Mouse (Mus musculus): ENCODE measurements around the gene Hdac1.
"Not testable (repeated sequence)": the region's sequence is repeated elsewhere in the genome, so short reads cannot be mapped to it uniquely, and the experiment has no call there.

Hdac1 gene

GRCm38 (mm10) chr4:129561184-129561583, 18.7 kb upstream of the Hdac1 start:
- intact Hi-C loops (cut with DNase I): no loop called here

- intact Hi-C loops (cut with DNase I): no loop called here
These were observed 15.9 kb upstream of the Hdac1 start for GRCm38 (mm10) chr4:129558321-129558955.

- intact Hi-C loops (cut with DNase I): no loop called here
These were observed 14.8 kb upstream of the Hdac1 start for GRCm38 (mm10) chr4:129557256-129557808.

GRCm38 (mm10) chr4:129556532-129557223, 14.2 kb upstream of the Hdac1 start:
- intact Hi-C loops (cut with DNase I): no loop called here

GRCm38 (mm10) chr4:129555862-129556531, 13.5 kb upstream of the Hdac1 start:
- intact Hi-C loops (cut with DNase I): no loop called here

GRCm38 (mm10) chr4:129555421-129555861, 12.9 kb upstream of the Hdac1 start:
- intact Hi-C loops (cut with DNase I): no loop called here

- intact Hi-C loops (cut with DNase I): not testable (repeated sequence)
These were observed 12.0 kb upstream of the Hdac1 start for GRCm38 (mm10) chr4:129554512-129554911.

GRCm38 (mm10) chr4:129550295-129550694, 7.8 kb upstream of the Hdac1 start:
- intact Hi-C loops (cut with DNase I): no loop called here

GRCm38 (mm10) chr4:129549306-129549705, 6.8 kb upstream of the Hdac1 start:
- intact Hi-C loops (cut with DNase I): loop anchor here (10.0 kb wide), 1 partner anchor 55 kb away; the partner anchor contains the start of genes Eif3i and Tmem234

- intact Hi-C loops (cut with DNase I): loop anchor here (10.0 kb wide), 1 partner anchor 57 kb away; the partner anchor contains the start of genes Eif3i and Tmem234
These were observed 5.1 kb upstream of the Hdac1 start for GRCm38 (mm10) chr4:129547631-129548030.

GRCm38 (mm10) chr4:129544106-129544505, 1.6 kb upstream of the Hdac1 start:
- intact Hi-C loops (cut with DNase I): loop anchor here (5.0 to 10.0 kb wide), 2 partner anchors 47 to 61 kb away; partner anchors contain the start of genes Eif3i and Tmem234

GRCm38 (mm10) chr4:129541868-129542591, 483 bp downstream of the Hdac1 start:
- intact Hi-C loops (cut with DNase I): loop anchor here (5.0 to 10.0 kb wide), 2 partner anchors 45 to 63 kb away; partner anchors contain the start of genes Eif3i and Tmem234

GRCm38 (mm10) chr4:129540012-129540411, 2.5 kb downstream of the Hdac1 start:
- intact Hi-C loops (cut with DNase I): loop anchor here (5.0 to 10.0 kb wide), 2 partner anchors 43 to 65 kb away; partner anchors contain the start of genes Eif3i and Tmem234

GRCm38 (mm10) chr4:129528901-129529300, 13.6 kb downstream of the Hdac1 start:
- intact Hi-C loops (cut with DNase I): loop anchor here (5.0 kb wide), 1 partner anchor 52 kb away; no protein-coding TSS in a partner anchor

GRCm38 (mm10) chr4:129525889-129526288, 16.6 kb downstream of the Hdac1 start:
- intact Hi-C loops (cut with DNase I): loop anchor here (5.0 kb wide), 1 partner anchor 49 kb away; no protein-coding TSS in a partner anchor

GRCm38 (mm10) chr4:129525338-129525737, 17.2 kb downstream of the Hdac1 start:
- intact Hi-C loops (cut with DNase I): loop anchor here (5.0 kb wide), 1 partner anchor 48 kb away; no protein-coding TSS in a partner anchor

- intact Hi-C loops (cut with DNase I): no loop called here
These were observed 24.0 kb downstream of the Hdac1 start for GRCm38 (mm10) chr4:129518519-129518918.

GRCm38 (mm10) chr4:129516925-129517324, 25.6 kb downstream of the Hdac1 start:
- intact Hi-C loops (cut with DNase I): no loop called here

GRCm38 (mm10) chr4:129514300-129514898, 28.1 kb downstream of the Hdac1 start:
- intact Hi-C loops (cut with DNase I): no loop called here

- intact Hi-C loops (cut with DNase I): no loop called here
These were observed 28.6 kb downstream of the Hdac1 start for GRCm38 (mm10) chr4:129513891-129514290.

Measured in adrenal gland (tissue).